Mouse (Mus musculus) bone marrow macrophage, adult 2 months (primary cell): ENCODE measurements at regions not wholly inside any gene's neighbourhood (a gene's known extent, or its start where the extent isn't known, plus 50 kb on each side); places are given as distances from the start of the nearest gene placed in this dataset.

Experiments used
- H3K27ac ChIP-seq: 2 replicates; pipeline ENCODE4 v1.5.1; 2012; ENCODE audit warnings: low read depth, low read length; ENCODE audit not compliant: insufficient read depth
- H3K4me1 ChIP-seq: 2 replicates; pipeline ENCODE4 v1.6.1; 2012; ENCODE audit warnings: low read length; ENCODE audit not compliant: control insufficient read depth, insufficient read depth
- H3K4me3 ChIP-seq: 2 replicates; pipeline ENCODE4 v1.5.1; 2012; ENCODE audit warnings: mild to moderate bottlenecking, low read length, moderate library complexity; ENCODE audit not compliant: insufficient read depth
- CTCF ChIP-seq: IDR thresholded peaks from 2 replicates; pipeline ENCODE4 v1.5.1; 2012; ENCODE audit warnings: low read depth, mild to moderate bottlenecking, low read length, moderate library complexity
- POLR2A ChIP-seq: IDR thresholded peaks from 2 replicates; pipeline ENCODE4 v1.6.1; 2012; ENCODE audit warnings: mild to moderate bottlenecking, low read depth, low read length, borderline replicate concordance

DNA sequence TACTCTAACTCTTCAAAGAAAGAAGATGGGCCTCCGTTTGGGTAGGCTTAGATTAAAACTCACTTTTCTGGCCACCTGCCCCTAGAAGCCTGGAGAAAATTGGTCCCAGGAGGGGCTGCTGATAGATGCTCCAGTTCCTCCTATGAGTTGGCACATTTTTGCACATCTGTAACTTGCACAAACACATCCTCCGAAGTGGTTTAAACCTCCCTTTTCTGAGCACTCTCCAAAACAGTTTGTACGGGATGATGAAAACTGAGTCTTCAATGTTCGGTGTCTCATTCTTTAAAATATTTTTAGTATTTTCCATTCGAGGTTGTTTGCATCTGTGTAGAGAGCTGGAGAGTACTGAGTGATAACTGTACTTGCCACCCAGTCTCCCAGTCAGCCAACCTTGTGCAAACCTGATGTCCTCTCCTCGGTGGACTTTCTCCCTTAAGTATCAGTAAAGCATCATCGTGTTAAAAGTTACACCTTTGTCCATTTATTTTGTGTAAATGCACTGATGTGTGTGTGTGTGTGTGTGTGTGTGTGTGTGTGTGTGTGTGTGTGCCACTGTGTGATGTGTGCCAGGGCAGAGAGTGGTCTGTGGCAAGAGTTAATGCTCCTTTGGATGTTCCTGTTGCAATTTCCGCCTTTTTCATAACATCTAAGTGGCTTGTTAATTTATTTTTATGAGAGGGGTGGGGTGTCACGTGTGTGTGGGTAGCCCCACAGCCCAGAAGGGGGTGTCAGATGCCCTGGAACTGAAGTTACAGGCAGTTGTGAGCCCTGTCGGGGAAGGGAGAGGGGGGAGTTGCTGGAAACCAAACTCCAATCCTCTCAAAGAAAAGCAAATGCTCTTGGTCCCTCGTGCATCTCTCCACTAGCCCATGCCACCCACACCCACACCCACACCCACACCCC, 51.8 kb upstream of the Hnrnpa3 start:
- no peak overlapping the region for H3K4me3 ChIP-seq

DNA sequence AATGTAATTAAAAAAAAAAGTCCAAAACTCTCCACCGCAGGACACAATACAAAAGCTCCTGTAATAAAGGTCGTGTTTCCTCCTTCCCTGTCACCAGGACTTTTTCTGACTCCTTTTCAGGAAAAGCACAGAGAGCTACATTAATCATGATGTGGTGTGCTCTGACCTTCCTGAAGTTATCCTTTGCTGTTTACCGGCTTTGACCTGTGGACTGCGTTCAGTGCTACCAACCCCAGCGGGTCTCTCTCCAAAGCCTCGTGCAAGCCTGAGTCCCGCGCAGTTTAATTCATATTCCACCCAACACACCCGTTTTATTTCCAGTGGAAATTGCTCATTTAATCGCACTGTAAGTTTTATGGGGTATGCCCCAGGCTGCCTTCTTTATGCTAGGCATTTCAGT, 51.1 kb upstream of the Hnrnpa3 start:
- Histone ChIP-seq H3K4me1 (peaks cover 34% of the 10 kb centered on the region), H3K4me3 (no peak overlapping the region), H3K27ac (peak overlapping the region; percentile 68)
- TF ChIP-seq POLR2A (no peak), CTCF (no peak)

More for the DNA sequence above, 51.8 kb upstream of the Hnrnpa3 start:
- peak overlapping the region; percentile 68 for H3K27ac ChIP-seq
- TF ChIP-seq POLR2A, result no peak
- TF ChIP-seq CTCF, result no peak
- peaks cover 30% of the 10 kb centered on the region for H3K4me1 ChIP-seq

DNA sequence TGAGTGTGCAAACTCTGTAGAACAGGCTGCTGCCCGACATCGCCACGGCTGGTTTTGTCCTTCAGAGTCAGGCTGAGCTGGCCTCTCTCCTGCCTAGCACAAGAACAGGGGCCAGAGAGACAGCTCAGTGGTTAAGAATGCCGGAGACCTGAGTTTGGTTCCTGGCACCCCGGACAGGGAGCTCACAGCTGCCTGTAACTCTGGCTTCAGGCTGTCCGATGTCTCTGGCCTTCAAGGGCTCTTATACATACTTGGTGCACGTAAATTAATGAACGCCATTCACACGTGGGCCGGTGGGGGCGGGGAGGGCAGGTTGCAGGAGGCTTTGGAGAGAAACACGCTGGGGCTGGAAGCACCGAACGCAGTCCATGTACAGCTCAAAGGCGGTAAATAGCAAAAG, 50.6 kb upstream of the Hnrnpa3 start:
- TF ChIP-seq CTCF (no peak), POLR2A (no peak)
- Histone ChIP-seq H3K4me3 (0 out of 2 replicates have a peak overlapping the region, but pooled peaks have one; percentile 5), H3K4me1 (peaks cover 37% of the 10 kb centered on the region), H3K27ac (peak overlapping the region; percentile 68)

DNA sequence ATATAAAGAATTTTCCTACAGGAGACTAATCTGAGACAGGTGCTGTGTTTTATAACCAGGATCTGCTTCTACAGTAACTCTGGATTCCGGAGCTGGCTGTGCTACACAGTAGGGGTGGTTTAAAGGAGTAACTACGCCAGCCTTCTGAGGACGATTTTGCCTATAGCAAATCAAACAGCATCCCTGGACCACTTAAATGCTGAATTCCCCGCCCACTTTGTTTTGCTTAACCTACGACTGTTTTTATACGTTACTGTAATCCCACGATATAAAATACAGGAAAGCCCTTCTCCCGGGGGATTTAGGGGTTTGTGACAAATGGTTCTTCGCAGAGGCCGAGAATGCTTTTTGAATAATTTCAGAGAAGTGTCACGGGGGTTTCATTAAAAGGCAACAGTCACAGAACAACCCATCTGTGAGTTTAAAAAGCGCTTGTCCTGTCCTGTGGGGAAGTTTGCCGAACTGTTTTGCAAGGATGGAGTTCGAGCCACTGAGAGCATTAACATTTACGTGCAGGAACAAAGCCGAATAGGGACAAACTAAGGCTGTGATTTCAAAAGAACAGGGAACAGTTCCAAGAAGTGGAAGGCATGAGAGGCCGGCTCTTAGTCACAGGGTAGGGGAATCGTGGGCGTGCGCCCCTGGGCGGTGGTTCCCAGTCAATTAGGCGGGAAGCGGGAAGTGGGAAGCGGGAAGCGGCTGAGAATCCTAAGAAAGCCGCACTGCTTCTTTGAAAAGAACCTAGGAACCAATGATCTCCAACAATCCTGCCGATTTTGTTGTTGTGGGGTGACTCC, 49.7 kb upstream of the Hnrnpa3 start:
- TF ChIP-seq CTCF, result no peak
- TF ChIP-seq POLR2A, result no peak
- Histone ChIP-seq H3K4me3 (peak overlapping the region; percentile 18), H3K4me1 (peaks cover 44% of the 10 kb centered on the region), H3K27ac (peak overlapping the region; percentile 51)
